23 mouse cellular contexts compared by ENCODE assay signal in genomic region chr11:53184046-53184445, GRCm38 (mm10).
"Had no signal": no experiment of that assay in that cellular context is flagged by ENCODE, and none has a peak within 500 bp of the region (broad histone marks: within the 10 kb centered on the region; RNA-seq: fewer than 3 reads in every experiment).

No protein-coding gene starts in this region.

- H3K4me3 ChIP-seq: heart, embryonic 13.5 days; heart, embryonic 15.5 days; hindbrain, embryonic 13.5 days; hindbrain, embryonic 15.5 days; kidney, embryonic 15.5 days; limb, embryonic 13.5 days had no signal

- H3K27ac ChIP-seq: heart, embryonic 13.5 days; heart, embryonic 15.5 days; hindbrain, embryonic 13.5 days; hindbrain, embryonic 15.5 days; kidney, embryonic 15.5 days; kidney, postnatal 0 days; limb, embryonic 13.5 days had no signal

- H3K4me2 ChIP-seq: heart, embryonic 11.5 days; heart, embryonic 13.5 days; heart, embryonic 15.5 days; hindbrain, embryonic 13.5 days; hindbrain, embryonic 15.5 days; kidney, embryonic 15.5 days; limb, embryonic 13.5 days had no signal

- H3K9me3 ChIP-seq: heart, embryonic 13.5 days; heart, embryonic 15.5 days; hindbrain, embryonic 13.5 days; hindbrain, embryonic 15.5 days; kidney, embryonic 15.5 days; limb, embryonic 13.5 days had no signal

- ATAC-seq: forebrain, postnatal 0 days; hindbrain, postnatal 0 days; intestine, embryonic 16.5 days had no signal

- H3K36me3 ChIP-seq: heart, embryonic 13.5 days; heart, embryonic 15.5 days; hindbrain, embryonic 13.5 days; hindbrain, embryonic 15.5 days; kidney, embryonic 15.5 days; limb, embryonic 13.5 days had no signal

- DNase-seq: forebrain, postnatal 0 days; gastrocnemius, postnatal 14 days; gastrocnemius, postnatal 36 days; heart, postnatal 14 days; heart, postnatal 36 days; kidney, adult 11 months; kidney, adult 2 months; kidney, adult 9 months; kidney, postnatal 14 days; kidney, postnatal 36 days; layer of hippocampus, adult 9-11 months; layer of hippocampus, postnatal 36 days; left cerebral cortex, postnatal 4 days had no signal

- H3K27me3 ChIP-seq: heart, embryonic 13.5 days; heart, embryonic 15.5 days; hindbrain, embryonic 13.5 days; hindbrain, embryonic 15.5 days; kidney, embryonic 15.5 days; limb, embryonic 13.5 days had no signal

- H3K9ac ChIP-seq: forebrain, postnatal 0 days; heart, embryonic 13.5 days; heart, embryonic 15.5 days; hindbrain, embryonic 13.5 days; hindbrain, embryonic 15.5 days; kidney, embryonic 15.5 days; limb, embryonic 13.5 days had no signal

- H3K4me1 ChIP-seq: limb, embryonic 13.5 days had no signal
